Mouse (Mus musculus) layer of hippocampus, adult 2 months (tissue): ENCODE results near the gene Pthlh. TPM values are rescaled to one million over a fixed set of nuclear protein-coding genes. Genes with fewer than 3 reads are reported as not detected.
"Not testable (repeated sequence)": the region's sequence is repeated elsewhere in the genome, so short reads cannot be mapped to it uniquely, and the experiment has no call there.

ENCODE experiments used
- DNase-seq, 2 experiments: peaks; one replicate each; pipeline ENCODE4 v3.0.0; 2022; ENCODE audit warnings: low spot score in 2 of 2
- H3K27ac ChIP-seq: fragments of 200-600 bp; 2 replicates; pipeline ENCODE4 v1.8.1; 2022
- H3K4me3 ChIP-seq: fragments of 200-600 bp; 2 replicates; pipeline ENCODE4 v1.8.1; 2022; ENCODE audit warnings: mild to moderate bottlenecking
- CTCF ChIP-seq: fragments of 200-600 bp; conservative IDR thresholded peaks from 2 replicates; pipeline ENCODE4 v1.8.1; 2022; ENCODE audit warnings: antibody characterized with exemption, mild to moderate bottlenecking, moderate library complexity
- long read RNA-seq, 2 experiments: library from polyadenylated mRNA; stranded (forward); transcript quantifications; one replicate each; pipeline ENCODE4 v2.0.0; 2021; ENCODE audit warnings: borderline mapping rate in 2 of 2
- total RNA-seq, 2 experiments: library from RNA; stranded (reverse); gene quantifications; 2 replicates each; pipeline ENCODE4 v1.2.3; 2021

Pthlh gene
- 1 to 10 TPM; 1.4 to 2.0 TPM for total RNA-seq
- long read RNA-seq, experiment 1, partial matches to known transcripts: 1 of 3 reads
- long read RNA-seq, experiment 1, other reads (novel, unspliced or antisense): 0 of 3 reads
- long read RNA-seq, experiment 2, partial matches to known transcripts: 1 of 1 reads
- long read RNA-seq, experiment 2, other reads (novel, unspliced or antisense): 0 of 1 reads

DNA sequence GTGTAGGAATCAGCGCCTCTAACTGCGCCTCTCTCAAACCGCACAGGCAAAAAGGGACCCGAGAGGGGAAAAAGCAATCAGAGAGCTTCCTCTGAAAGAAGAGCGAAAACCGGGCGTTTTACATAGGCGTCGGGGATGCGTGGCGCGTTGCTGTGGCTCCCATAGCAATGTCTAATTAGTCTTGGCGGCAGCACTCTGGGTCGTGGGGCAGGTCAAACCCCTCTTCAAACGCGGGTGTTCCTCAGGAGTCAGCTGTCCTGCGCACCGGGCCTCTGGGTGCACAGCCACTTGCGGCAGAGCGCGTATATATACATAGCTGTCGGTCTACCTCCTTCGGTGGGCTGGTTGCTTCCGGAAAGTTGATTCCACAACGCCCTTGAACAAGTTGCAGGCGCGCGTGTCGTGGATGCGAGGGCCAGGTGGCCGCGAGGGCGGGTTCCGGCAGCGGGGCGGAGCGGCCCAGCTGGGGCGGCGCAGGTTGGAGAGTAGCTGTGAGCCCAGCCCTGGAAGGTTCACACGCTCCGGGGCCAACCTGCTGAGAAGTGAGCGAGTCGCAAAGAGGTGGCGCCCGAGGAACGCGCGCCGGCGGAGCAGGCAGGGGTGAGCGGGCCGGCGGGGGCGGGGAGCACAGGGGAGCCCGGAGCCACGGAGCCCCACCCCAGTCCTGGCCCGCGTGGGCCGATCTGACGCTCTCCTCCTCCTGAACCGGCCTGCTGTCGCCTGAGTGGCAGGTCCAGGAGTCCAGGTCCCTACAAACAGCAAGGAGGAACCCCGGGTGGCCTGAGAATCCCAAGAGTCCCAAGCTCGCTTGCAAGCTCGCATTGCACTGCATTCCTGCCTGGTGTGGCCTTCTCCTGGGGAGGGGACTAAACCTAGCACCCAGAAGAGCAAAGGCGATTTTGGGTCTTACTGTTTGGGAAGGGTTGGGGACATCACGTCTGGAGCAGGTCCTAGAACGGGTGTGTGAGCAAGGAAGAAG, at the start of gene Pthlh:
Gene Pthlh, minus strand, starts transcription at position 597 of the 979 bp plus-strand sequence.
- Histone ChIP-seq H3K27ac (no peak within 1 kb of the TSS), H3K4me3 (peak within 1 kb of the TSS; percentile 55)
- peak in 1 of 2 experiments; percentile 37 for DNase-seq
- TF ChIP-seq CTCF: peak; percentile 59

DNA sequence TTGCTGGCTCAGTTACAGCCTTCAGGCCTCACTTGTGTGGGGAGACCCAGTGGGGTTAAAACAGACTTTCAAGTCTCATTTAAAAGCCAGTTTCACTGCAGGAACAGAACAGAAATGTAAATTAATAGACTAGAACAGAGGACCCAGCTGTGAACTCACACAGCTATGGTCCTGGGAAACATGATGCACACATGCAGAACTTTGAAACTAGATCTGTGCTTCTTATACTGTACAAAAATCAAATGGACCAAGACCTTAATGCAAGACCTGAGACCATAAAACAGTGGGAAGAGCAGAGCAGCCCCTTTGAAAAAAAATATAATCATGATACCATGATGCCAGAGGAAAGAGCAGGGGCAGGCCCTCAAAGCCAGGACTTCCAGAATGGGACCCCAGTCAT, 49.3 kb upstream of the Pthlh start:
- H3K27ac ChIP-seq: no peak overlapping the region
- no peak for DNase-seq
- TF ChIP-seq CTCF: no peak

GRCm38 (mm10) chr6:147310435-147310978, 46.5 kb upstream of the Pthlh start:
- DNase-seq: no peak
- Histone ChIP-seq H3K27ac (no peak overlapping the region), H3K4me3 (no peak overlapping the region)
- no peak for TF ChIP-seq CTCF

More for the DNA sequence above, 49.3 kb upstream of the Pthlh start:
- no peak overlapping the region for H3K4me3 ChIP-seq

DNA sequence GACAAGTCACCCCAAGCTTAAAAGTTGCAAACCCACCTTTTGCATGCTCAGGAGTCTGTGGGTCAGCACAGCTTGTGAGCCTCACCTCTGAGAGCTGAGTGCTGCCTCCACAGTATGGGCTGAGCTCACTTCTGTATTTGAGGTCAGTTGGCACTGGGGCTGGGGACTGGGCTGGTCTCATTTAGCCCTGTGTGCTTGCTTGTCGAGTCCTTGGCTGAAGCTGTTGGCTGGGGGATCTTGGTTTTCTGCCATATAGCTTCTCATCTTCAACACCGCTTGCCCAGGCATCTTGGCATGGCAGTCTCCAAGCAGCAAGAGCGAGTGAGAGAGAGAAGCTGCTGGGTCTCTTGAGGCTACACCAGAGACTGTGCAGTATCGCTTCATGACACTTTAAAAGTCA, 46.1 kb upstream of the Pthlh start:
- DNase-seq: peak in 1 of 2 experiments; percentile 15
- no peak overlapping the region for H3K27ac ChIP-seq
- H3K4me3 ChIP-seq: no peak overlapping the region
- no peak for TF ChIP-seq CTCF

- not testable (repeated sequence) for H3K27ac ChIP-seq, H3K4me3 ChIP-seq
- peak in 1 of 2 experiments; percentile 10 for DNase-seq
Measured at GRCm38 (mm10) chr6:147304236-147304635, 40.3 kb upstream of the Pthlh start.

DNA sequence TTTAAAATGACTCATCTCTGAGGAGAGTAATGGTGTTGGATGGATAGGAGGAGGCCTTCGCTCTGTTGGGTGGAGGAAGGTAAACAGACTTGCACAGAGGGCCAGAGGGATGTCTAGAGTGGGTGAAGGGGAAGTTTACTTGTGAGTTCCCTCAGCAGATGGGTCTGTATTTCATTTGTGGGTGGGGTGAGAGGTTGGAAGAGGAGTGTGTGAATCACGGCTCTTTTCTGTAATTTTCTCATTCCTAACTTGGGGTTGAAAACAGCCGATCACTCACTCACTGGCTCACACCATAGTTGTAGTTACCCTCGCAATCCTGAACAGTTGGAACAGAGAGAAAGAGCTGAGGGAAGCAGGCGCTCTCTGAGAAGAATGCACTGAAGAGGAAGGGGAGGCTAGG, 35.6 kb upstream of the Pthlh start:
- TF ChIP-seq CTCF: no peak
- H3K4me3 ChIP-seq: no peak overlapping the region
- DNase-seq: no peak
- H3K27ac ChIP-seq: no peak overlapping the region

- no peak overlapping the region for H3K4me3 ChIP-seq
- no peak for DNase-seq
- no peak for TF ChIP-seq CTCF
- H3K27ac ChIP-seq: no peak overlapping the region
Measured at GRCm38 (mm10) chr6:147279309-147279708, 15.3 kb upstream of the Pthlh start.

DNA sequence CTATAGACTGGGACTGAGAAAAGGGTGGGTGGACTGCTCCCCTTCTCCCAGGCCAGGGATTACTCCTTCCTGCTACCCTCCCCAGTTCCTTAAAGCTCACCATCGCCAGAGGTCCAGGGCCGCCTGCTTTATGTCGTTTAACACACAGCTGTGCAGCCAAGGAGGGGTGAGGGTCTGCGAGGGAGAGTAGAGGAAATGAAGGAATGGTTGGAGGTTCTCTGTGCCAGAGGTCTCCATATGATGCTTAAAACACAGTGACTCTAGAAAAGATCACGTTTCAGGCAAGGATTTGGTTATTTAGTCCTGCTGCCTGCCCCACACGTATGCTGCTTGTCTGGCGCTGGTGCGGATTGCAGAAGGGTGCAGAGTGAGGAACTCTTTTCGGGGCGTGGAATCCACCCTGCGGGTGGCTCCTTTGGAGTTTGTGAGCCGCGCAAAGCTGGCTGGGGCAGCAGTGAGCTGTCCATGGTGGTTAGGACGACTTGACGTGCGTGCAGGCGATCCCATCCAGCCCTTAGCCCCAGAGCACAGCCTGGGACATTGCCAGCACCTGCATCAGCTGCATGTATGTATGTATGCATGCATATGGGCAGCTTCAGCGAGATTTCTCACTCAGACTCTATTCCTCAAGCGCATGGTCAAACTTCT, 4.3 kb upstream of the Pthlh start:
- no peak overlapping the region for H3K27ac ChIP-seq
- TF ChIP-seq CTCF: no peak
- no peak for DNase-seq

DNA sequence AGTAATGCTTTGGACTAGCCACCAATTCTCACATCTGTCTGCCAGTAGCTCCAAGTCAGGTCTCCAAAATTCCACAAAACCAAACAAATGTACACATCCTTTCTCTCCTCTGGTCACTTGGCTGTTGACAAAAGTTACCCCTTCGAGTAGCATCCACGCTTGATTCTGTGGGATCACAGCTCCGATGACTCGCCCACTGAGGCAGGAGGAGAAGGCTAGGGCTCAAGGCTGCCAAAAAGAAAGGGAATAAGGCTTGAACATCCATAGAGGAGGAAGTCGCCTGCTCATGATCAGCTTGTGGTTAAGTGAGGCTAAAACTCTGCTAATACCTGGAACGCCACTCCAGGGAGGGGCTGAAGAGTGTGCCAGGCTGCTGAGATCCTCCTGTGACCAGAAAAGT, 2.5 kb upstream of the Pthlh start:
- TF ChIP-seq CTCF: no peak
- no peak overlapping the region for H3K4me3 ChIP-seq
- no peak for DNase-seq
- H3K27ac ChIP-seq: no peak overlapping the region

More for the DNA sequence above, 4.3 kb upstream of the Pthlh start:
- no peak overlapping the region for H3K4me3 ChIP-seq

DNA sequence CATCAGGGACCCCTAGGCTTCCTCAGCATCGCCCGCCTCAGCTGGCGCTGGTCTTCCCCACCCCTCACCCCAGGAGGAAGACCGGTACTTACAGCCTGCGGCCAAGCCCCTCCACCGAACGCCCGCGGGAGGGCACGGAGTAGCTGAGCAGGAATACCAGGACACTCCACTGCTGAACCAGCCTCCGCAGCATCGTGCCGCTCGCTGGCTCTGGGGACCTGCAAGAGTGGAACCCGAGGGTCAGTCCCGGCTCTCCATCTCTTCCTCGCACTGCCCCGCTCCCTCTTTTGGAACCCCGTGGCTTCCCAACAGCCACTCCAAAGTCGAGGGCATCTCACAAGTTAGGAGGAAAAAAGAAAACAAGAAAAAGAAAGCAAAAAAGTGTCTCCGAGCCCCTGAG, 805 bp downstream of the Pthlh start:
- Histone ChIP-seq H3K4me3 (peak overlapping the region; percentile 55), H3K27ac (no peak overlapping the region)
- no peak for DNase-seq
- TF ChIP-seq CTCF: no peak

- no peak overlapping the region for H3K27ac ChIP-seq
- no peak overlapping the region; the same call in 1 of the 2 replicates for H3K4me3 ChIP-seq
- TF ChIP-seq CTCF: no peak
- no peak for DNase-seq
Measured at GRCm38 (mm10) chr6:147261616-147262015, 2.4 kb downstream of the Pthlh start.

- no peak for DNase-seq
- TF ChIP-seq CTCF: no peak
- no peak overlapping the region for H3K4me3 ChIP-seq
- H3K27ac ChIP-seq: no peak overlapping the region
Measured at GRCm38 (mm10) chr6:147260766-147261165, 3.2 kb downstream of the Pthlh start.

GRCm38 (mm10) chr6:147247782-147248181, 16.2 kb downstream of the Pthlh start:
- H3K27ac ChIP-seq: no peak overlapping the region
- H3K4me3 ChIP-seq: no peak overlapping the region
- no peak for DNase-seq
- no peak for TF ChIP-seq CTCF
